9 mouse cellular contexts compared by ENCODE assay signal in the genomic region with DNA sequence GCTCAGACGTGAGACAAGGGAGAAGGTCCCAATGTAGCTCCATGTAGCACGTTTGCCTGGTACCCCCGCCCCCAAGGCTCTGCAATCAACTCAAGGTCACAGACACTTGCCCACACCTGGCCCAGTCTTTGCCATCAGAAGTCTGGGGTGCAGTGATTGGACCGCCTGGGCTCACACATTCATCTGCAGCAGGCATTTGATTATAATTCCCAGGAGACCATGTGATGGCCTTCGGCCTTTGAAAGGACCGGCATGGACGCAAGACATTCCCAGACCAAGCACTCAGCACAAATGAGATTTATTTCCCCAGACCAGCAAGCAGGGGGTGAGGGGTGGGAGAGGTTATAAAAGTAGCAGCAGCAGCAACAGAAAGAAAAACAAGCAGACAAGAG. TPM values are rescaled to one million over a fixed set of nuclear protein-coding genes. Genes with fewer than 3 reads are reported as not detected.
A peak's percentile ranks its signal among the peaks of the same experiment; 100 is the strongest.
DNase-seq lines count a peak whose midpoint lies in the region; ATAC-seq and TF ChIP-seq lines count a peak whose summit lies in the region.
"Had no signal": no experiment of that assay in that cellular context is flagged by ENCODE, and none has a peak within 500 bp of the region (broad histone marks: within the 10 kb centered on the region; RNA-seq: fewer than 3 reads in every experiment).

No protein-coding gene starts in this region.

- H3K79me2 ChIP-seq in liver, adult 2 months (ENCODE audit: control insufficient read depth, insufficient read depth, low read length), result peaks cover 6% of the 10 kb centered on the region; the same call in 1 of the 2 replicates

- no peak for TF ChIP-seq CTCF in gastrocnemius, adult 2 months (IDR thresholded peaks at IDR 0.05)
- no peak for TF ChIP-seq CTCF in liver, adult 2 months (IDR thresholded peaks at IDR 0.05; ENCODE audit: low read depth, low read length)
- no peak for TF ChIP-seq CTCF in stomach, postnatal 0 days (IDR thresholded peaks at IDR 0.05; ENCODE audit: low read depth)

- peaks cover 28% of the 10 kb centered on the region for H3K36me3 ChIP-seq in liver, adult 2 months (ENCODE audit: control insufficient read depth, insufficient read depth, low read length)
- H3K36me3 ChIP-seq in stomach, postnatal 0 days (ENCODE audit: control insufficient read depth, insufficient read depth, low read length), result peaks cover 2% of the 10 kb centered on the region; the same call in 1 of the 2 replicates

- no peak for DNase-seq in gastrocnemius, adult 2 months
- no peak for DNase-seq in gastrocnemius, postnatal 36 days
- peak; percentile 53 for DNase-seq in ZHBTc4 (ENCODE audit: low read depth, low spot score)
- DNase-seq in heart, postnatal 4 days, result peak; percentile 29
- DNase-seq in liver, adult 2 months (ENCODE audit: extremely low read depth, low read depth, low spot score), result peak; percentile 62
- DNase-seq in stomach, postnatal 0 days (ENCODE audit: low spot score), result peak; percentile 33
- no peak for DNase-seq in thymus, postnatal 14 days

- no peak for TF ChIP-seq EP300 in stomach, postnatal 0 days (optimal IDR thresholded peaks at IDR 0.05)

- intact Hi-C loops in gastrocnemius, adult 2 months (cut with DNase I), result loop anchor here (10.0 kb wide), 1 partner anchor 155 kb away; the partner anchor contains the start of genes Emc3 and Fancd2
- intact Hi-C loops in gastrocnemius, postnatal 36 days (cut with DNase I), result no loop called here

- no peaks in the 10 kb centered on the region for H3K9me3 ChIP-seq in stomach, postnatal 0 days (ENCODE audit: control insufficient read depth, low read length)

- TF ChIP-seq POLR2A in liver, adult 2 months (IDR thresholded peaks at IDR 0.05; ENCODE audit: extremely low read depth, insufficient read depth, low read length), result no peak

- peaks cover 25% of the 10 kb centered on the region for H3K4me1 ChIP-seq in liver, adult 2 months (ENCODE audit: control insufficient read depth, insufficient read depth, low read length)
- peaks cover 5% of the 10 kb centered on the region for H3K4me1 ChIP-seq in stomach, postnatal 0 days (replicated peaks; ENCODE audit: control insufficient read depth, insufficient read depth)

- peak; percentile 51 for ATAC-seq in stomach, postnatal 0 days (ENCODE audit: low FRiP score, low TSS enrichment)
- no peak for ATAC-seq in CD4-positive, CD25-positive, alpha-beta regulatory T cell, adult 4 months

- no peak overlapping the region for H3K4me3 ChIP-seq in gastrocnemius, adult 2 months
- no peak overlapping the region for H3K4me3 ChIP-seq in liver, adult 2 months (ENCODE audit: insufficient read depth, low read depth, low read length)
- H3K4me3 ChIP-seq in stomach, postnatal 0 days (ENCODE audit: low read depth, low read length), result no peak overlapping the region

- WGBS in liver, adult 2 months, result 14% methylated on average over 7 of the region's 7 CpGs
- WGBS in stomach, postnatal 0 days, result 13% methylated on average over 7 of the region's 7 CpGs

- H3K27ac ChIP-seq in gastrocnemius, adult 2 months, result peak overlapping the region; percentile 74
- peak overlapping the region; percentile 76 for H3K27ac ChIP-seq in liver, adult 2 months (replicated peaks; ENCODE audit: insufficient read depth, low read depth, low read length)
- peak overlapping the region; percentile 89 for H3K27ac ChIP-seq in stomach, postnatal 0 days (replicated peaks)

- peak overlapping the region; percentile 70 for H3K9ac ChIP-seq in liver, adult 2 months (ENCODE audit: low read depth, low read length)
- H3K9ac ChIP-seq in stomach, postnatal 0 days (ENCODE audit: low read length), result peak overlapping the region; percentile 41

- H3K4me2 ChIP-seq in stomach, postnatal 0 days (replicated peaks; ENCODE audit: low read depth), result no peak overlapping the region; the same call in 1 of the 2 replicates

- no peaks in the 10 kb centered on the region for H3K27me3 ChIP-seq in liver, adult 2 months (ENCODE audit: control insufficient read depth, insufficient read depth, low read length)
- no peaks in the 10 kb centered on the region for H3K27me3 ChIP-seq in stomach, postnatal 0 days (ENCODE audit: control insufficient read depth, insufficient read depth, low read length)
- H3K27me3 ChIP-seq: CH12.LX had no signal

RNA-seq across cellular contexts. Expression of gene Tatdn2, which starts 6.8 kb away (rescaled TPM):
- total RNA-seq in gastrocnemius, adult 2 months (2021), result 10 to 100 TPM; 36.4 to 41.1 TPM
- total RNA-seq in gastrocnemius, postnatal 36 days (2021), result 10 to 100 TPM; 30.5 to 39.6 TPM
- total RNA-seq in heart, postnatal 4 days (2021), result 10 to 100 TPM; 76.2 to 80.7 TPM
- total RNA-seq in liver, adult 2 months (2014; rRNA removed), result 15.0 and 19.9 TPM in 2 replicates
- 15.6 and 16.7 TPM in 2 replicates for polyA plus RNA-seq in liver, adult 2 months (2012; rRNA removed)
- 0.73 and 0.97 TPM in 2 replicates for polyA plus RNA-seq in stomach, postnatal 0 days (2015; fragmentation: Nextera tagmentation; extraction: Ambion mirVana)
- polyA plus RNA-seq in CD4-positive, CD25-positive, alpha-beta regulatory T cell, adult 4 months (2017; shearing (Covaris generic)), result 1 to 10 TPM; 3.6 to 10.0 TPM

RNA-seq across cellular contexts. Expression of gene Ghrl, which starts 29.7 kb away (rescaled TPM):
- 1 to 10 TPM in 1 of 2 experiments, not detected in 1; 1.0 TPM for total RNA-seq in gastrocnemius, adult 2 months (2021)
- not detected for total RNA-seq in gastrocnemius, postnatal 36 days (2021)
- total RNA-seq in heart, postnatal 4 days (2021), result not detected
- not detected in 2 replicates for total RNA-seq in liver, adult 2 months (2014; rRNA removed)
- not detected in 2 replicates for polyA plus RNA-seq in liver, adult 2 months (2012; rRNA removed)
- 514 and 560 TPM in 2 replicates for polyA plus RNA-seq in stomach, postnatal 0 days (2015; fragmentation: Nextera tagmentation; extraction: Ambion mirVana)
- not detected for polyA plus RNA-seq in CD4-positive, CD25-positive, alpha-beta regulatory T cell, adult 4 months (2017; shearing (Covaris generic))
- total RNA-seq: CH12.LX had no signal

RNA-seq across cellular contexts. Expression of gene Sec13, which starts 50.5 kb away (rescaled TPM):
- 10 to 100 TPM; 60.0 to 74.1 TPM for total RNA-seq in gastrocnemius, adult 2 months (2021)
- total RNA-seq in gastrocnemius, postnatal 36 days (2021), result 10 to 100 TPM; 61.1 to 64.3 TPM
- 100 to 1,000 TPM; 123 to 125 TPM for total RNA-seq in heart, postnatal 4 days (2021)
- total RNA-seq in liver, adult 2 months (2014; rRNA removed), result 98.7 and 108 TPM in 2 replicates
- polyA plus RNA-seq in liver, adult 2 months (2012; rRNA removed), result 86.2 and 88.2 TPM in 2 replicates
- polyA plus RNA-seq in stomach, postnatal 0 days (2015; fragmentation: Nextera tagmentation; extraction: Ambion mirVana), result 165 and 184 TPM in 2 replicates
- polyA plus RNA-seq in CD4-positive, CD25-positive, alpha-beta regulatory T cell, adult 4 months (2017; shearing (Covaris generic)), result 100 to 1,000 TPM; 143 to 177 TPM

RNA-seq across cellular contexts. Expression of gene Irak2, which starts 51.7 kb away (rescaled TPM):
- 1 to 10 TPM; 3.9 to 6.1 TPM for total RNA-seq in gastrocnemius, adult 2 months (2021)
- 1 to 10 TPM; 3.1 to 3.9 TPM for total RNA-seq in gastrocnemius, postnatal 36 days (2021)
- 10 to 100 TPM in 1 of 2 experiments, 1 to 10 TPM in 1; 8.9 to 11.1 TPM for total RNA-seq in heart, postnatal 4 days (2021)
- total RNA-seq in liver, adult 2 months (2014; rRNA removed), result 18.2 and 20.7 TPM in 2 replicates
- polyA plus RNA-seq in liver, adult 2 months (2012; rRNA removed), result 30.8 and 36.1 TPM in 2 replicates
- polyA plus RNA-seq in stomach, postnatal 0 days (2015; fragmentation: Nextera tagmentation; extraction: Ambion mirVana), result 9.6 and 10.2 TPM in 2 replicates
- 10 to 100 TPM; 27.3 to 40.1 TPM for polyA plus RNA-seq in CD4-positive, CD25-positive, alpha-beta regulatory T cell, adult 4 months (2017; shearing (Covaris generic))

Comparison
In these comparisons a context has a peak if more than half of its experiments do, and no peak if none do; other contexts are left out.
1. DNase-seq: peak in ZHBTc4 (single experiment), heart, postnatal 4 days (single experiment), liver, adult 2 months (single experiment) and stomach, postnatal 0 days (single experiment); none in gastrocnemius, adult 2 months (single experiment), gastrocnemius, postnatal 36 days (0 of 2) and thymus, postnatal 14 days (single experiment).
2. Peak in every context shown above with its lines, with median percentiles within 50 percentile points of each other: H3K27ac ChIP-seq.